Mouse (Mus musculus) midbrain, embryonic 10.5 days (tissue): ENCODE results near the gene Ffar2. TPM values are rescaled to one million over a fixed set of nuclear protein-coding genes. Genes with fewer than 3 reads are reported as not detected.

ENCODE experiments used
- DNase-seq: peaks from one replicate; pipeline ENCODE4 v3.0.0-alpha.2; 2017; ENCODE audit warnings: low spot score
- H3K27ac ChIP-seq: fragments of 300-500 bp; sonication (generic); replicated peaks from 2 replicates; pipeline ENCODE4 v1.5.1; 2016; ENCODE audit warnings: mild to moderate bottlenecking
- H3K27me3 ChIP-seq: fragments of 300-500 bp; sonication (generic); 2 replicates; pipeline ENCODE4 v1.6.1; 2016; ENCODE audit warnings: low read depth, mild to moderate bottlenecking; ENCODE audit not compliant: poor library complexity, severe bottlenecking
- H3K36me3 ChIP-seq: fragments of 300-500 bp; sonication (generic); 2 replicates; pipeline ENCODE4 v1.6.1; 2016; ENCODE audit warnings: mild to moderate bottlenecking, moderate library complexity
- H3K4me1 ChIP-seq: fragments of 300-500 bp; sonication (generic); 2 replicates; pipeline ENCODE4 v1.6.1; 2016
- H3K4me3 ChIP-seq: fragments of 300-500 bp; sonication (generic); 2 replicates; pipeline ENCODE4 v1.5.1; 2016; ENCODE audit warnings: mild to moderate bottlenecking, moderate library complexity
- H3K9me3 ChIP-seq: fragments of 300-500 bp; sonication (generic); replicated peaks from 2 replicates; pipeline ENCODE4 v1.6.1; 2016; ENCODE audit warnings: mild to moderate bottlenecking
- WGBS: fragments of 180-500 bp; shearing (Covaris S2); methylation state at CpG from one replicate; pipeline ENCODE4 v1.1.7; 2016; 5-methylcytosine and 5-hydroxymethylcytosine counted together
- polyA plus RNA-seq: library from polyadenylated mRNA; unstranded; fragments of >200 nt; fragmentation: Nextera tagmentation; extraction: Ambion mirVana; gene quantifications from 2 replicates; pipeline ENCODE4 v1.2.1, GENCODE M21; 2016

Gene Ffar2
- polyA plus RNA-seq, 1 experiment from 2014 or later, result not detected

GRCm38 (mm10) chr7:30785721-30786546, 37.6 kb downstream of the Ffar2 start:
- Histone ChIP-seq H3K4me3 (no peak overlapping the region), H3K27me3 (no peaks in the 10 kb centered on the region; the same call in 1 of the 2 replicates), H3K9me3 (no peaks in the 10 kb centered on the region), H3K4me1 (peaks cover 5% of the 10 kb centered on the region; the same call in 1 of the 2 replicates), H3K27ac (no peak overlapping the region), H3K36me3 (no peaks in the 10 kb centered on the region)
- WGBS, result 76% methylated on average over 13 of the region's 13 CpGs
- DNase-seq, result no peak

- Histone ChIP-seq H3K4me1 (peaks cover 5% of the 10 kb centered on the region; the same call in 1 of the 2 replicates), H3K36me3 (no peaks in the 10 kb centered on the region), H3K9me3 (no peaks in the 10 kb centered on the region), H3K27me3 (no peaks in the 10 kb centered on the region; the same call in 1 of the 2 replicates), H3K4me3 (no peak overlapping the region), H3K27ac (no peak overlapping the region)
- WGBS, result 60% methylated on average over 1 of the region's 1 CpGs
- no peak for DNase-seq
These were observed 38.4 kb downstream of the Ffar2 start for GRCm38 (mm10) chr7:30785154-30785553.

- no peaks in the 10 kb centered on the region for H3K36me3 ChIP-seq
- H3K27ac ChIP-seq, result no peak overlapping the region
- no peak overlapping the region for H3K4me3 ChIP-seq
- no peaks in the 10 kb centered on the region for H3K27me3 ChIP-seq
- 80% methylated on average over 3 of the region's 3 CpGs for WGBS
- H3K9me3 ChIP-seq, result no peaks in the 10 kb centered on the region
- no peaks in the 10 kb centered on the region for H3K4me1 ChIP-seq
- no peak for DNase-seq
These were observed 40.9 kb downstream of the Ffar2 start for GRCm38 (mm10) chr7:30782658-30783057.

GRCm38 (mm10) chr7:30781792-30782191, 41.8 kb downstream of the Ffar2 start:
- WGBS, result 72% methylated on average over 4 of the region's 4 CpGs

GRCm38 (mm10) chr7:30777911-30778310, 45.7 kb downstream of the Ffar2 start:
- Histone ChIP-seq H3K36me3 (no peaks in the 10 kb centered on the region), H3K27ac (no peak overlapping the region), H3K27me3 (no peaks in the 10 kb centered on the region), H3K9me3 (0 out of 2 replicates have a peak, but pooled peaks cover under 1% of the 10 kb centered on the region), H3K4me1 (0 out of 2 replicates have a peak, but pooled peaks cover 3% of the 10 kb centered on the region), H3K4me3 (no peak overlapping the region)
- DNase-seq, result no peak
- 87% methylated on average over 1 of the region's 1 CpGs for WGBS

More at GRCm38 (mm10) chr7:30781792-30782191, 41.8 kb downstream of the Ffar2 start:
- DNase-seq, result no peak
- H3K36me3 ChIP-seq, result no peaks in the 10 kb centered on the region
- 0 out of 2 replicates have a peak, but pooled peaks cover 3% of the 10 kb centered on the region for H3K4me1 ChIP-seq
- H3K27ac ChIP-seq, result no peak overlapping the region
- H3K27me3 ChIP-seq, result no peaks in the 10 kb centered on the region
- H3K9me3 ChIP-seq, result no peaks in the 10 kb centered on the region
- no peak overlapping the region for H3K4me3 ChIP-seq

GRCm38 (mm10) chr7:30777081-30777579, 46.4 kb downstream of the Ffar2 start:
- H3K27ac ChIP-seq, result no peak overlapping the region
- H3K9me3 ChIP-seq, result 0 out of 2 replicates have a peak, but pooled peaks cover 3% of the 10 kb centered on the region
- 0 out of 2 replicates have a peak, but pooled peaks cover 3% of the 10 kb centered on the region for H3K4me1 ChIP-seq
- no peaks in the 10 kb centered on the region for H3K36me3 ChIP-seq
- no peaks in the 10 kb centered on the region for H3K27me3 ChIP-seq
- H3K4me3 ChIP-seq, result no peak overlapping the region
- no peak for DNase-seq
- WGBS, result 44% methylated on average over 7 of the region's 7 CpGs

GRCm38 (mm10) chr7:30776104-30776503, 47.5 kb downstream of the Ffar2 start:
- no peak overlapping the region for H3K27ac ChIP-seq
- WGBS, result 91% methylated on average over 9 of the region's 9 CpGs
- no peaks in the 10 kb centered on the region for H3K36me3 ChIP-seq

GRCm38 (mm10) chr7:30769236-30769635, 54.3 kb downstream of the Ffar2 start:
- Histone ChIP-seq H3K4me3 (no peak overlapping the region), H3K9me3 (0 out of 2 replicates have a peak, but pooled peaks cover 3% of the 10 kb centered on the region), H3K4me1 (peaks cover 13% of the 10 kb centered on the region), H3K36me3 (no peaks in the 10 kb centered on the region), H3K27me3 (0 out of 2 replicates have a peak, but pooled peaks cover 5% of the 10 kb centered on the region), H3K27ac (no peak overlapping the region)
- no peak for DNase-seq
- WGBS, result 37% methylated on average over 9 of the region's 9 CpGs

More at GRCm38 (mm10) chr7:30776104-30776503, 47.5 kb downstream of the Ffar2 start:
- H3K9me3 ChIP-seq, result 0 out of 2 replicates have a peak, but pooled peaks cover 3% of the 10 kb centered on the region
- H3K27me3 ChIP-seq, result no peaks in the 10 kb centered on the region
- H3K4me1 ChIP-seq, result 0 out of 2 replicates have a peak, but pooled peaks cover 3% of the 10 kb centered on the region
- H3K4me3 ChIP-seq, result no peak overlapping the region
- DNase-seq, result no peak

Other genes with a start within 250 kb of the Ffar2 start
- gene Kmt2b, start 235.0 kb downstream of the Ffar2 start, polyA plus RNA-seq, result 7.4 and 10.6 TPM in 2 replicates
- 0.26 and 0.61 TPM in 2 replicates for gene Zbtb32, start 224.9 kb downstream of the Ffar2 start, polyA plus RNA-seq
- 0.44 and 0.79 TPM in 2 replicates for gene Upk1a, start 210.9 kb downstream of the Ffar2 start, polyA plus RNA-seq
- 779 and 792 TPM in 2 replicates for gene Cox6b1, start 197.6 kb downstream of the Ffar2 start, polyA plus RNA-seq
- not detected in 2 replicates for gene Etv2, start 187.9 kb downstream of the Ffar2 start, polyA plus RNA-seq
- gene Rbm42, start 173.5 kb downstream of the Ffar2 start, polyA plus RNA-seq, result 140 and 145 TPM in 2 replicates
- 79.8 and 84.0 TPM in 2 replicates for gene Haus5, start 158.8 kb downstream of the Ffar2 start, polyA plus RNA-seq
- gene Pmis2, start 152.2 kb downstream of the Ffar2 start, polyA plus RNA-seq, result not detected in 2 replicates
- not detected in 2 replicates for gene 2200002J24Rik, start 124.8 kb downstream of the Ffar2 start, polyA plus RNA-seq
- gene Atp4a, start 111.6 kb downstream of the Ffar2 start, polyA plus RNA-seq, result 0.89 and 1.1 TPM in 2 replicates
- 155 and 164 TPM in 2 replicates for gene Tmem147, start 94.2 kb downstream of the Ffar2 start, polyA plus RNA-seq
- 0.33 and 0.40 TPM in 2 replicates for gene Gapdhs, start 80.1 kb downstream of the Ffar2 start, polyA plus RNA-seq
- 0.51 and 0.65 TPM in 2 replicates for gene Sbsn, start 72.3 kb downstream of the Ffar2 start, polyA plus RNA-seq
- gene Dmkn, start 60.0 kb downstream of the Ffar2 start, polyA plus RNA-seq, result not detected in 2 replicates
- not detected in 2 replicates for gene Krtdap, start 35.9 kb downstream of the Ffar2 start, polyA plus RNA-seq
- not detected in 2 replicates for gene Ffar3, start 32.4 kb upstream of the Ffar2 start, polyA plus RNA-seq
- gene Ffar1, start 37.8 kb upstream of the Ffar2 start, polyA plus RNA-seq, result not detected in 2 replicates
- 0.02 TPM in 1 of 2 replicates, not detected in the other for gene Cd22, start 56.6 kb upstream of the Ffar2 start, polyA plus RNA-seq
- gene Mag, start 91.1 kb upstream of the Ffar2 start, polyA plus RNA-seq, result 0.22 and 0.52 TPM in 2 replicates
- gene Hamp2, start 100.9 kb upstream of the Ffar2 start, polyA plus RNA-seq, result not detected in 2 replicates
- gene Hamp, start 120.3 kb upstream of the Ffar2 start, polyA plus RNA-seq, result not detected in 2 replicates
- gene Usf2, start 133.0 kb upstream of the Ffar2 start, polyA plus RNA-seq, result 22.6 and 23.5 TPM in 2 replicates
- 22.0 and 25.3 TPM in 2 replicates for gene Lsr, start 149.7 kb upstream of the Ffar2 start, polyA plus RNA-seq
- gene Fam187b, start 150.0 kb upstream of the Ffar2 start, polyA plus RNA-seq, result 0.71 and 0.91 TPM in 2 replicates
- gene Fxyd5, start 218.7 kb upstream of the Ffar2 start, polyA plus RNA-seq, result 10.2 and 10.8 TPM in 2 replicates
- 0.70 and 2.8 TPM in 2 replicates for gene Fxyd7, start 227.7 kb upstream of the Ffar2 start, polyA plus RNA-seq
- 3.5 and 6.8 TPM in 2 replicates for gene Fxyd1, start 233.4 kb upstream of the Ffar2 start, polyA plus RNA-seq
- gene Lgi4, start 235.6 kb upstream of the Ffar2 start, polyA plus RNA-seq, result 1.1 and 1.2 TPM in 2 replicates